Mouse (Mus musculus): ENCODE measurements around the gene Itih1. TPM values are rescaled to one million over a fixed set of nuclear protein-coding genes. Genes with fewer than 3 reads are reported as not detected.

Itih1 gene
- total RNA-seq, 2 experiments from 2014 or later = not detected

DNA sequence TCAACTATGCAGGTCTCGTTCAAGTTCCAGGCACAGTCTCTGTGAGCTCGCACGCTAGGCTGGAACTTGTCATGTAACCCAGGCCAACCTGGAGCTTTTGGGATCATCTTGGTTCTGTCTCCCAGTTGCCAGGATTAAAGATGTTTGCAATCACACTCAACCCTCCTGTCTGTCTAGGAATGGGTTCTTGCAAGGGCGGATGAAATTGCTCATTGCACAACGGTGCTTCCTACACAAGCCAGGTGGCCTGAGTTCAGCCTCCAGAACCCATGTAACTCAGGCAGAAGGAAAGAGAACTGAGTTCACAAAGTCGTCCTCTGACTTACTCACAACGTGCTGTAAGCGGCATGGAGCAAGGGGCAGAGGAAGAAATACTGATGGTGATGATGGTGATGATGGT lies 31.9 kb downstream of the Itih1 start:
- intact Hi-C loops (cut with DNase I) = no loop called here
- no peak for DNase-seq (ENCODE audit: low spot score in 2 of 2)

GRCm38 (mm10) chr14:30907814-30908265 lies 35.2 kb downstream of the Itih1 start:
- intact Hi-C loops (cut with DNase I) = no loop called here
- no peak for DNase-seq (ENCODE audit: low spot score in 2 of 2)

- no peak for DNase-seq (ENCODE audit: low spot score in 2 of 2)
- intact Hi-C loops (cut with DNase I) = no loop called here
These were observed 37.1 kb downstream of the Itih1 start for GRCm38 (mm10) chr14:30906001-30906400.

- DNase-seq (ENCODE audit: low spot score in 2 of 2) = no peak
- intact Hi-C loops (cut with DNase I) = no loop called here
These were observed 38.8 kb downstream of the Itih1 start for GRCm38 (mm10) chr14:30904307-30904706.

DNA sequence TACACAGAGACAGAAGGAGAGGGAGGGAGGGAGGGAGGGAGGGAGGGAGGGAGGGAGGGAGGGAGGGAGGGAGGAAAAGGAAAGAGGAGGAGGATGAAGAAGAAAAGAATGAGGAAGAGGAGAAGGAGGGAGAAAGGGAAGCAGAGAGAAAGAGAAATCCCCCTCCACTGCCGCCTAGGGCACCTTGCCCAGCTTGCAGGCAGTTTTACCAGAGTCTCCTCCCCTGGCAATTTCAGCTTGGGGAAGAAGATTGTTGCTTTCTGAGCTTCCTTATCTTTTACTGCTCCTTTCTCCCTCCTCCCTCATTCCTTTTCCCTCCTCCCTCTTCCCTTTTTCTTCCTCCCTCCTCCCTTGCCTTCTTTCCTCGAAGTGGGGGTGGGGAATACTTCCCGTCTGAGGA lies 40.1 kb downstream of the Itih1 start:
- DNase-seq (ENCODE audit: low spot score in 2 of 2) = no peak
- intact Hi-C loops (cut with DNase I) = no loop called here

DNA sequence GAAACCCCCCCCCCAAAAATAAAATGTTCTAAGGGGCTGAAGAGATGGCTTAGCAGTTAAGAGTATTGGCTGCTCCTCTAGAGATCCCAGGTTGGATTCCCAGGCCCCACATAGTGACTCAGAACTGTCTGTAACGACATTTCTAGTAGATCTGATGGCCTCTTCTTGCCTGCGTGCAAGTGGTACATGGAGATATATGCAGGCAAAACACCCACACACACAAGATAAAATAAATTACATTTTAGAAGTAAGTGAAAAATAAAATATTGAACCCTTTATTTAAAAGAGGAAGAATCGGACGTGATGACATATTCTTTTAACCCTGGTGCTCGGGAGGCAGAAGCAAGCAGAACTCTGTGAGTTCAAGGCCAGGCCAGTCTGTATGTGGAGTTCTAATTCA lies 40.5 kb downstream of the Itih1 start:
- intact Hi-C loops (cut with DNase I) = no loop called here

DNA sequence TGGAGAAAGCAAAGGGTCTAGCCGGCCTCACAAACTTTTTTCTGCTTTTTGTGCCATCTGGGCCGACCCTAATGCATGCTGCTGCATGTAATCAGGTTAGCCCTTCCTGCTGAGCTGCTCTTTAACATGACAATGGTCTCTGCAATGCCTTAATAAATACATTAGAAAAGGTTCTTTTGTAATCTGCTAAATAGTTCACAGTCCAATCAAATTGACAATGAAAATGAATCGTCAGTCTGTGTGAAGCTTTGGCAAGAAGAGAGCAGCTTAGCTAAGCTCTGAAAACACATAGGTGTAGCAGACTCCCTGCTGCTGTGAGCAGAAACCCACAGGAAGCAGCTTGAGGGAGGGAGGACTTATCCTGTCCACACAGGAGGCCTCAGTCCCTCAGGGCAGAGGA lies 43.1 kb downstream of the Itih1 start:
- intact Hi-C loops (cut with DNase I) = no loop called here
- DNase-seq (ENCODE audit: low spot score in 2 of 2) = no peak

More for the DNA sequence above, 40.5 kb downstream of the Itih1 start:
- no peak for DNase-seq (ENCODE audit: low spot score in 2 of 2)

DNA sequence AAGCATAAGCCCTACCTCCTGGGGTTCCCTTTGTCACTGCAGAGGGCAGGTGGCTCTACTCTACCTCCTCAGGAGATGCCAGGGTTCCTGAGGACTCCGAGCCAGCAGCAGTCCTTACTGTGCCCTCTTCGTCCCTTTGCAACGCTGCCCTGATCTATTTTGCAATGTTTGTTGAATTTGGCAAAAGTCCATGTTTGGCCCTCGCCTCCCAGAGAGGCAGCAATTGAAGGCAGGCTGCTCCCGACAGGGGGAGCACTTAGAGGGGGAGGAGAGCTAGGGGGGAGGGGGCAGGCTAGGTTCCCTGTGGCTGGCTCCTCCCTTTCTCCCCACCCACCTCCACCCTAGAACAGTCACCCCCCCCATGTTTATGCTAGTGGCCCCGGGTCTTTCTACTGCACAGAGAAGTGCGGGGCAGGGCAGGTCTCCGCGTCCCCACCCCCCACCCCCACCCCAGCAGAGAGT lies 54.8 kb downstream of the Itih1 start:
- no peak for DNase-seq (ENCODE audit: low spot score in 2 of 2)

GRCm38 (mm10) chr14:30886204-30886603 lies 56.9 kb downstream of the Itih1 start, which contains the start of gene Itih4:
Gene Itih4, plus strand, starts transcription at chr14:30886476.
- DNase-seq (ENCODE audit: low spot score in 2 of 2) = no peak
- intact Hi-C loops (cut with DNase I) = no loop called here

More for the DNA sequence above, 54.8 kb downstream of the Itih1 start:
- intact Hi-C loops (cut with DNase I) = no loop called here

DNA sequence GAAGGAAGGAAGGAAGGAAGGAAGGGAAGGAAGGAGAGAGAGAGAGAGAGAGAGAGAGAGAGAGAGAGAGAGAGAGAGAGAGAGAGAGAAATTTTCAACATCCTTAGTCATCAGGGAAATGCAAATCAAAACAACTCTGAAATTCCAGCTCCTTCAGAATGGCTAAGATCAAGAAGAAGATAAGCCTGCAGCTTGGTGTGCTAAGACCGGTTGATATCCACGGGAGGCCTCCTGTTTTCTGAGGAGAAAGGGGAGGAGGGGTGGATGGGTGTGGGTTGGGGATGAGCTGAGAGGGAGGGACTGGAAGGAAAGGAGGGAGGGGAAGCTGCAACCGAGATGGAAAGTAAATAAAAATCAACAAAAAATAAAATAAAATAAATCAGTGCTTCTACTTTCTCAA lies 57.8 kb downstream of the Itih1 start:
- no peak for DNase-seq (ENCODE audit: low spot score in 2 of 2)
- intact Hi-C loops (cut with DNase I) = no loop called here

DNA sequence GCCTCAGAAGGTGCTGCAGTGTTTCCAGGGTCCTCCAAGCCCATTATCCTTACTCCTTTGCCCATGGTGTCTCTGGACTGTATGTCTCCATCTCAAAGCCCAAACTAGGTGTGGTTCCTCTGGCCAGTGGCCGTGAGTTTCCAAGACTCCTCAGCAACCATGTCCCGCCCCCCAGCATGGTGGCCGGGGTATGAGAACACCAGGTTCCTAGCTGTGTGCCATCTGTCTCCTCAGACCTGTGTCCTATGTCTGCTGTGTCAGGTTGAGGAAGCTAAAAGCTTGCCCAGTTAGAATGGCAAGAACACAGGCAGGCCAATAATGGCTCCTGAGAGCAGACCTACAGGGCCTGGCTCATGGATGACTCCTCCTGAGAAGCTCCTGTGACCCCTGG lies 61.4 kb downstream of the Itih1 start:
- DNase-seq (ENCODE audit: low spot score in 2 of 2) = no peak
- intact Hi-C loops (cut with DNase I) = loop anchor here (5.0 kb wide), 1 partner anchor 61 kb away; the partner anchor contains the start of gene Itih1

DNA sequence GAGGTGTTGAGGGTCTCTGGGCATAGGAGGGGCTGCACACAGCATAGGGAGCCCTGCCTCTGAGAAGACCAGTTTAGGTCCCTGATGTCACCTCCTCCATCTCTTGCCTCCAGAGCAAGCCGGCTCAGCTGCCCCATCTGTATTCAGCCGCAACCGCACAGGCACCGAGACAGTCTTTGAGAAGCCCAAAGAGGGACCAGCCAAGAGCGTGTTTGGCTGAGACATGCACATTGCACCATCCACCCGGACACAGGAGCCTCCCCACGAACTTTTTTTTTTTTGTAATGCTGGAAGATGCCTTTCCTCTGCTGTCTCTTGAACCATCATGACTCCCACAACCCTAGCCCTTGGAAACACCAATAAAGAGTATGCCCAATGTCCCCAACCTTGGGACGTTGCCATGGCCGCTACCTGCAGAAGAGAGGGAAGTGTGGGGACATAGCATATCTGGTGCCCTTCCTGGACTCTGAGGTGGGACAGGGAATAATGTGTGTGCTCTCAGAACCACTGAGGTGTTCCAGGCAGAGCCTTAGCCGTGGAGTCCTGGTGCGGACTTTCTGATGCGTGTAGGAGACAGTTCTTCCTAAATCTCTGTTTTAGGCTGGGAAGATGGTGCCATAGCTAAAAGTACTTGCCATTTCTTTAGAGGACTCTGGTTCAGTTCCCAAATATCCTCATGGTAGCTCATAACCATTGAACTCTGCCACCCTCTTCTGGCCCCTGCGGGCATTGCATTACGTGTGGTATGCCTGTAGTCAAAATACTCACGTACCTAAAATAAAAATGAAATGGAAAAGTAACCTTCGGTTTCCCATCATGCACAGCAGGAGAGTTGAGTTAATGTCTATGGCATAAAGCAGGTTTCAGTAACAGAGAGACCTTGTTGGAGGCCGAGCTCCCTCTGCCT lies 62.0 kb downstream of the Itih1 start:
- intact Hi-C loops (cut with DNase I) = loop anchor here (5.0 kb wide), 1 partner anchor 61 kb away; the partner anchor contains the start of gene Itih1
- DNase-seq (ENCODE audit: low spot score in 2 of 2) = peak; percentile 62 to 78

GRCm38 (mm10) chr14:30880251-30880650 lies 62.8 kb downstream of the Itih1 start:
- DNase-seq (ENCODE audit: low spot score in 2 of 2) = no peak
- intact Hi-C loops (cut with DNase I) = loop anchor here (5.0 kb wide), 1 partner anchor 62 kb away; the partner anchor contains the start of gene Itih1

DNA sequence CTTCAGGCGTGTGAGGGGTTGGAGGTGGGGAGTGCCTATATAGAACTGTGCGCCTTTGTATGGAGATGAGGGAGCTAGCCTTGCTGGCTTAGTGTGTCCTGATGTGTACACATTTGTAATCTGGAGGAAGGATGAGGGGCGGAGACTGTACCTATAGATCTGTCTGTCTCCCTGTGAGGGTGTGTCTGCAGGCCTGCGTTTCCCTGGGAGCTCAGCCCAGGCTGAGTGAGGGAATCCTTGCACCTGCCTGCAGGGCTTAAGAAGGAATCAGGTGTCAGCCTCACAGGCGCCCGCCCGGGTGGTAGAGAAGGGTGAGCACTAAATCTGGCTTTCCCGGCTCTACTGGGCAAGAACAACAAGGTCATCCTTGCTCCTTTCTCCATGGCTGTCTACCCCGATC lies 63.3 kb downstream of the Itih1 start:
- DNase-seq (ENCODE audit: low spot score in 2 of 2) = no peak
- intact Hi-C loops (cut with DNase I) = loop anchor here (5.0 kb wide), 1 partner anchor 63 kb away; the partner anchor contains the start of gene Itih1

Other genes with a start within 250 kb of the Itih1 start
- gene Sfmbt1, start 228.4 kb downstream of the Itih1 start, total RNA-seq (2021) = 10 to 100 TPM; 26.0 to 29.9 TPM
- gene Tmem110, start 117.7 kb downstream of the Itih1 start, total RNA-seq (2021) = 10 to 100 TPM; 21.0 to 22.1 TPM
- 1 to 10 TPM; 3.9 to 5.1 TPM for gene Mustn1, start 64.1 kb downstream of the Itih1 start, total RNA-seq (2021)
- gene Itih4, start 56.8 kb downstream of the Itih1 start, total RNA-seq (2021) = not detected
- 10 to 100 TPM in 1 of 2 experiments, 1 to 10 TPM in 1; 8.1 to 12.0 TPM for gene Itih3, start 19.5 kb downstream of the Itih1 start, total RNA-seq (2021)
- 10 to 100 TPM; 14.0 to 14.1 TPM for gene Nek4, start 8.1 kb upstream of the Itih1 start, total RNA-seq (2021)
- gene Glt8d1, start 58.1 kb upstream of the Itih1 start, total RNA-seq (2021) = 10 to 100 TPM; 27.2 to 30.7 TPM
- 100 to 1,000 TPM; 171 to 175 TPM for gene Spcs1, start 58.4 kb upstream of the Itih1 start, total RNA-seq (2021)
- gene Pbrm1, start 75.8 kb upstream of the Itih1 start, total RNA-seq (2021) = 10 to 100 TPM; 50.7 to 53.6 TPM
- gene Gnl3, start 75.9 kb upstream of the Itih1 start, total RNA-seq (2021) = 10 to 100 TPM; 44.4 to 45.4 TPM
- gene Smim4, start 185.7 kb upstream of the Itih1 start, total RNA-seq (2021) = 10 to 100 TPM; 27.3 to 28.2 TPM
- gene Nt5dc2, start 187.8 kb upstream of the Itih1 start, total RNA-seq (2021) = 1 to 10 TPM; 5.7 to 6.4 TPM
- 10 to 100 TPM; 26.8 to 31.4 TPM for gene Stab1, start 225.4 kb upstream of the Itih1 start, total RNA-seq (2021)